Mouse (Mus musculus) liver, embryonic 14.5 days (tissue): ENCODE results near the gene Ist1.

Source experiments
- CTCF ChIP-seq: IDR thresholded peaks from 2 replicates; pipeline ENCODE4 v1.5.1; 2016; ENCODE audit warnings: antibody characterized with exemption, low read depth, control low read depth
- EP300 ChIP-seq: IDR thresholded peaks from 2 replicates; pipeline ENCODE4 v1.6.1; 2016; ENCODE audit warnings: antibody characterized with exemption, low read depth

- TF ChIP-seq CTCF (no peak), EP300 (no peak)
Measured at GRCm38 (mm10) chr8:109638851-109639250, 54.2 kb downstream of the Ist1 start.
